Mouse (Mus musculus) embryo, embryonic 11 days (tissue): Measurements from ENCODE around the gene Ago3.

ENCODE experiments used
- DNase-seq: peaks from one replicate; pipeline ENCODE4 v3.0.0-alpha.2; 2015

Ago3 gene

DNA sequence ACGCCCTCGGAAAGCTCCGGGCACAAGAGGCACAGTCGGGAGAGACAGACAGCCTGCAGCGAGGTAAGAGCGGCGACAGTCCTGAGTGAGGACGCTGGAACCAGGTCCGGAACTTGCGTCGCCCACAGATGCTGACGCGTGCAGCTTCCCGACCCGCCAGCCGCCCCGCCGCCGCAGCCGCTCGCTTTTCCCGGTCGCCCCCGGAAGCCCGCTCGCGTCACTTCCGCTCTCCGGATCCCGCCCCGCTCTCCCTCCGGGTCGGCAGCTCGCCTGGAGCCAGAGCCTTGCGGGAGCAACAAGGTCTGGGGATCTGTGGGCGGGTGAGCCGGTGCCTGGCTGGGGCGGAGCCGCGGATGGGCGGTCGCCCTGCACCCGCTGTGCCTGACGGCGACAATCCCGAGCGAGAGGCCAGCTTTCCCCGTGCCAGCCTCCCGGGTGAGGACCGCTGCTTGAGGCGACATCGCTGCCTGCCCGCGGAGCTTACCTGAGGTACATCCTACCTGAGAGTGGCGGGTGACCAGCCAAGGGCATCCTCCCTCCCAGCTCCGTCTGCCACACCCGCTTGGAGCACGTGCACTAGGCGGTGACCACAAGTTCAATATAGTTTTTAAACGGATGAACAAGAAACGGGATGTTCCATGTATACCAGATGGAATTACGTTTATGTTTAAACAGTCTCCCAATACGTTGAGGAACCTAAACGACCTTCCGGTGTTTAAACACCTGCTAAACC is at the start of gene Ago3:
TSS of gene Ago3 (minus strand) at position 210 of the 733 bp plus-strand sequence.
- DNase-seq = peak; percentile 94

DNA sequence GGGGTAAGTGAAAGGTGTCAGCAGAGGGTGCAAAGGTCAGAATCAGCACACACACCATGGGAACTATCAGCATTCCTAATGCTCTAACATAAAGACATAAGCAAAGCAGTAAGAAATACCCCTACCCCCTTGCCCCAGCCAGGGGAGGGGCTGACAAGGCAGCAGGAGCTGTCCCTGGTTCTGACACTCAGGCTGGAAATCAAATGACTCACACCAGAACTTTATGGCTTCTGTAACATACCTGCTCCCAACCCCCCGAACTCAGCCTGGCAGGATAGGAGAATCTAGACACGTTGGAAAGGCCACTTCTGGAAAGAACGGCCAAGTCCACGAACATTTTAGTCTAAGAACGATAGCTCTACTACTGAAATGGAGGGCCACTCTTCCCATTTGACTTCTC is 43.7 kb upstream of the Ago3 start:
- DNase-seq = peak; percentile 51

DNA sequence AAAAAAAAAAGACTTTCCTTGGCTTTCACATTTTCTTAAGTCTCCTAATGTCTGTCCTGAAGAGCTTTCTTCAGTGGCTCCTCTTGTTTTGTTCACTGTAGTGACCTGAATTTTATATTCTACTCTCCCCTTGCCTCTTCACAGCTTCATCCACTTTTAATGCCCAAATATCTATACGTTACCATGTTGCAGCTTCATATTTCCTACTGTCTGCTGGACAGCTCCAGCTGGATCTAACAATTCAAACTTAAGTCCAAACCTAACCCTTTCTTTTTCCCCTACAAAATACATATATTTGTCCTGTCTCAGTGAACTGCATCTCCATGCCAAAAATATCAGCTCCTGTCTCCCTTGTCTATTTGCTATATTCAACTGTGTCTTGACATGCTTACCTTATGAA is 40.0 kb upstream of the Ago3 start:
- no peak for DNase-seq

DNA sequence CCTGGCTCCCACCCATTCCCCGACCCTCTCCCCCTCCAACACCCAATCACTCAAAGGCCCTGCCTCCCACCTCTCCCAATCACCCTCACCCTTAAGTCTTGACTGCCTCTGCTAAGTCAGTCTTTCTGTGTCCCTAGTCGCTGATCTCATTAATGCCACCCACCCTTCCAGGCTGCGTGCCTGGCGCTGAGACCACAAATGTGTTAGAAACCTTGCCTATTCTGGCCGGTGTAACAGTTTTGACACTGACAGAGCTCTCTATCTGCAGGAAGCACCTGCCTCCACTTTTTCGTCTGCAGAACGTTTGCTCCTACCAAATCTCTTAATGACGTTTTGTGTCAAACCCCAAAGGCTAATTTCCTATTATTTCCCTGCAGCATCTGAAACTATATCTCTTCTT is 39.6 kb upstream of the Ago3 start:
- no peak for DNase-seq

DNA sequence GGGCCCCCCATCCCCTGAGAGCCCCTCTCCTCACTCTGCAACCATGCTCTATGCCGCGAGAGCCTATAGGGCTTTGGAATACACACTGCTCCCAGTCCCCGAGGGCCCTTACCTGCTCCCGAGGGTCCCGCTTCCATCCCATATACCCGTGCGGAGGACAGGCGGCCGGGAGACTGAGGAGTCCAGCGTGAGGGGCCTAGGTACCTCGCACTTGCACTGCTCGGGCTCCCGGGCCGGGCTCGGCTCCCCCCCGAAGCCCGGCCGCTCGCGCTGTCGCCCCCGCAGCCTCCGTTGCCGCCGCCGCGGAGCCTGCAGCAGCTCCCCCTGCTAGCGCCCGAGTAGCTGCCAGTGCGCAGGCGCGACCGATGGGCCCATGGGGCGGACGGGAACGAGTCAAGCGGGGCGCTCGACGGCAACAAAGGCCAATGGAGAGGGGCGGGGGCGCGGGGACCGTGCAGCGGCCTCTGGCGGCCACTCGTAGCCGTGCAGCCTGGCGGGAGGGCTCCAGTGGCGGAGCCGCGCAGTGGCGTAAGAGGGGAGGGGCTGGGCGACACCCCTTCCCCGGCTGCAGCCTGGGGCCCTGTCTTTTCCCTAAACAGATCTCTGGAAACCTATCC is 39.0 kb upstream of the Ago3 start, which contains the start of gene Ago1:
TSS of gene Ago1 (minus strand) at position 299 of the 617 bp plus-strand sequence.
- peak; percentile 96 for DNase-seq

DNA sequence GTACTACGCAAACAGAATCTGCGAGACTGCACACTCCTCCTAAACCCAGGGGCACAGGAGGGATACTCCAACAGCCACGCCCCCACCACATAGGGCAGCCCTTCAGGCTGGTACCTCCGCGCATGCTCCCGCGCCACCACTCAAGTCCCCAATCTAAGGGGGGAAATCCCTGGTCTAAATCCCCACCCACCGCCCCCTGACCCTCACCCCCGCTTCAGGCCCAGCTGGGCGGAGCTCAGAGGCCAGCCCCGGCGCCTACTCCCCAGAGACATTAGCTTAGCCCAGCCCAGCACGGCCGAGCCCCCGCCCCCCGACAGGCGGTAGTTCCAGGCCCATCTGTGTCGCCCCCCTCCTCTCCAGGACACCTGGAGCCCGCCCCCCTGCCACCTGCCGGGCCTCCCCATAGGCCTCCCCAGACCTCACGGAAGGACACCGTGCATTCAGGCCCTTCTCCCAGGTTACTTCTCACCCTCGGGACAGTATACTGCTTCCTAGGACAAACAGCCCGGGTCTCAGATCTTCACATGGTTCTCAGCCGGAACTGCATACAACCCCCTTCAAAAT is 38.4 kb upstream of the Ago3 start:
- peak; percentile 94 for DNase-seq

DNA sequence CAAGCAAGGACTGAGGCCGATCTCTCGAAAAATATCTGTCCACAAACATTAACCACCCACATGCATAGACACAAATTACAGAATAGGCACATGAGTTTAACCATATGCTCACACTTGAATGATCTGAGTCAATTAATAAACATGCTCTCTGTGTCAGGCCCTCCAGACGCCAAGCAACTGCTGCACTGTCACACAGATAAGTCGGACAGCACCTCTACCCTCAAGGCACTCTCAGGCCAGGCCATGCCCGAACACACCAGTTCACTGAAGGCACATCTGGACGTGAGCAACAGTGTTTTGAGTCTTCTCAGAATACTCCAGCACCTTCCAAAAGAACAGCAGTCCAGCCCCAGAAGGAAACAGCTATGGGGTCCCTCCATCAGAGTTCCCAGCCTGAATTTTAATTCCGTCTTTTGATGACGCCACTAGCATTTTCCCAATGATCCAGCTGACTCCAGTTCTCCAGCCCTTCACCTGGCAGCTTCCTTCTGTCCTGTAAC is 36.9 kb upstream of the Ago3 start:
- peak; percentile 13 for DNase-seq

DNA sequence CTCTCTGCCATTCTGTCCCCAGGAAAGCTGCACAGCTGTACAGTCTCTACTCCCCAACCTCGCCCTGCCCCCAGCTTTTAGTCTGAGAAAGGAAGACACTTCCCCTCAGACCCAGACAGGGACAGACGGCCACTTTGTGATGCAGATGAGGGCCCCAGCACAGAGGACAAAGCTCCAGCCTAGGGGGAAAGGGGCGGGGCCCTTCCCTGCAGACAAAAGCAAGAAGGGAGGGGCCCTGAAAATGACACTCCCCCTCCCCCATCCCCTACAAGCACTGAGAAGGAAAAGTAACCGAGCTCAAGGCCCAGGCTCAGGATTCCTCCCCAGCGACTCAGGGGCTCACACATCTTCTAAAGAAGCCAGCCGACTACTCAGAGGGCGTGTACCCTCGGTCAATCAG is 36.5 kb upstream of the Ago3 start:
- DNase-seq = peak; percentile 92

DNA sequence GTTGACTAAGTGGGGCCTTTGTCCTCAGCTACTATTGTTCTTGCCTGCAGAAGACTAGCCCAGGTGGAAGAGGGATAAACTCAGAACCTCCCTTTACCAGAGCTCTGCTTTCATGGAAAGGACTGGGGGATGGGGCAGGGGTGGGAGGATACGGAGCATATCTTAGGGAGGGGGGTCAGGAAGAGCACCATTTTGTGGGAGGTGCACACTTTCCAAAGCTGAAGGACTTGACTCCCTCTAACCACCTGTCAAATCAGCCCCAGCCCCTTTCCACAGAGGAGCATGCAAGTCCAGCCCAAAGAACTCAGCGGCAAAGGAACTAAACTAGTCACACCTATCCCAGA is 35.5 kb upstream of the Ago3 start:
- peak; percentile 49 for DNase-seq

DNA sequence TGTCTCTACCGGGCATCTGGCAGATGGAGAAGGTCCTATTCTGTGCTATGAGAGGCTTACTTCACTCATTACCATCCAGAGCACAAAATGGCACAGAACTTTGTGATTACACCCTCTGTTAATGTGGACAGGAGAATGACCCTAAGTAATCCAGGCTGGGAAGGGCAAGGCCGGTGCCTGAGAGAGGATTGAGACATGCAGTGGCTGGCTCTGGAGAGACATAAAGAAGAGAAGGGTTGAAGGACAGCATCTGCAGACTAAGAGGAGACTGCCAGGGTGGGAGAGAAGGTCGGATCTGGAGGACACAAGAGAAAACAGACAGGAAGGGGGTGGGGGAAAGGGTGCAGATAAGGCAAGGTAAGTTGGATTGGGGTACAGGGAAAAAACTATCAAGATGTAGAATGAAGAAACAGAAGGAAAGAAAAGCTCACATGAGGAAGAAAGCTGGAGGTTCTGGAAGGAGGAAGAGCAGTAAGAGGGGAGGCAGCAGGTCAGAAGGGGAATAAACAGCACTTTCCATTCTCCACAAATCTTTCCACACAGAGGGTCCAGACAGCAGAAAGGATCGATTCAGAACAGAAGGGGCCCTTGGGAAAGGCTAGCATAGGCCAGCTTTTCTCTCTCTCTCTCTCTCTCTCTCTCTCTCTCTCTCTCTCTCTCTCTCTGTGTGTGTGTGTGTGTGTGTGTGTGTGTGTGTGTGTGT is 35.0 kb upstream of the Ago3 start:
- peak; percentile 43 for DNase-seq

DNA sequence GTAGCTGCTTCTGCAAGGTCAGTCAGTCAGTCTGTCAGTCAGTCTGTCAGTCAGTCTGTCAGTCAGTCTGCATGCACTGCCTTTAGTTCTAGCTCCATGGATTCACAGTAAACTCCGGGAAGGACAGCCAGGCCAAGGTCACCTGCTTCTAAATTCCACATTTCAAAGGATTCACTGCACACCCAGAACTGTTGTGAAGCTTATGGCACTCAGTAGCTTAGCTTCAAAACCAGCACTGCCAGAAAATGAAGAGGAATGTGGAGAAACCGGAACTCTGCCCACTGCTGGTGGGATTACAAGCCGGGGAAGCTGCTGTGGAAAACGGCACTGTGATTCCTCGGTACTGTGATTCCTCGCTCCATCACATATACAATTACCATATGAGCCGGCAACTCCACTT is 26.1 kb upstream of the Ago3 start:
- no peak for DNase-seq

DNA sequence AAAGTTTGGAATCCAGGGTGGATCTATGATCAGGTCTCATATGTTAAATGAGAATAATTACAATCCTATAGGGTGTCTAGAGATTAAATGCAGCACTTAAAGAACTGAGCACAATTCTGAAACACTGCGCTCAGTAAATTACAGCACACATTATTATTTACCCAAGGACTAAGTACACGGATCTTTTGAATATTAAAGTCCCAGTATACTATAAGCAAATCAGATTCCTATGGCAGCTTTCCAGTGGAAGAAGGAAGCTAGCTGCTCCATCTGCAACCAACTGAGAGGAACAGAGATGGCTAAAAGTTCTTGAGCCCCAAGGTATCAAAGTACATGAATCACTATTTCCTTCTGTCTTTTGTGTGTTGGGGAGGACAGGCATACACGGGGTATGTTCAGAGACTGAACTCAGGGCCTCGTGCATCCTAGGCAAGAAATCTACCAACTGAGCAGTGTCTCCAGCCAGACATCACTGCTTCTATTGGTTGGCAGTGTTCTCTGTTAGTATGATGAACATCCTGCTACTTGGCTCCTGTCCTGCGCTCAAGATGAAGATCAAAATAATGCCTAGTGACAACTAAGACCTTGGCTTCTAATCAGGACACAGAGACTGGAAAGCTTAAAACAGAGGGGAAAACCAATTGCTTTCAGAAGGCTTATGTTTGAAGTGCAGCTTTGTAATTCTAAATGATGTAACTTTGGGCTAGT is 25.3 kb upstream of the Ago3 start:
- no peak for DNase-seq

DNA sequence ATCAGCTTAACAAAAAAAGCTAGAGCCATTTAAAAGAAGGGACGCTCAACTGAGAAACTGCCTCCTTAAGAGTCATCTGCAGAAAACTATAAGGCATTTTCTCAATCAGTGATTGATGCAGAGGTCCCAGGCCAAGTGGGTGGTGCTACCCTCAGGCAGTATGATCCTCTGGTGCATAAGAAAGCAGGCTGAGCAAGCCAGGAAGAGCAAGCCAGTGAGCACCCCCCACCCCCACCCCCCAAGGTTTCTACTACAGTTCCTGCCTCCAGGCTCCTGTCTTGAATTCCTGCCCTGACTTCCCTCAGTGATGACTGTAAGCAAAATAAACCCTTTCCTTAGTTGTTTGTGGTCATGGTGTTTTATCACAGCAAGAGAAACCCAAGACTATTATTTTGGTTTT is 20.9 kb upstream of the Ago3 start:
- no peak for DNase-seq

DNA sequence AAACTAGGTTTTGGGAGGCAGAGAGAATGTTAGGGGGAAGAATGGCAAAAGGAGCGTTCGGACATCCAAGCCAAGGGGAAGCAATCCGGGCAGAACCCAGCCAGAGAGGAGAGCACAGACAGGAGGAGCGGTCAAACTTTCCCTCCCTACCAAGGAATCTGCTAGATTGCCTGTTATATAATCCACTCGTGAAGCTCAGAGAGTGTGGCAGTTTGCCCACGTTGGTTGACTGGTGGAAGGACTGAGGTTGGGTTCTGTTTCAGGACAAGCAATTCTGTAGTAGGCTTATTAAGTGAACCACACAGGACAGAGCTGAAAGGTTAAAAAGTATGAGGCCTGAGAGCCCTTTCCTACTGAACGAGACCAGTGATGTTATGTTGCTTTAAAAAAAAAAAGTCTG is 17.8 kb upstream of the Ago3 start:
- DNase-seq = no peak

DNA sequence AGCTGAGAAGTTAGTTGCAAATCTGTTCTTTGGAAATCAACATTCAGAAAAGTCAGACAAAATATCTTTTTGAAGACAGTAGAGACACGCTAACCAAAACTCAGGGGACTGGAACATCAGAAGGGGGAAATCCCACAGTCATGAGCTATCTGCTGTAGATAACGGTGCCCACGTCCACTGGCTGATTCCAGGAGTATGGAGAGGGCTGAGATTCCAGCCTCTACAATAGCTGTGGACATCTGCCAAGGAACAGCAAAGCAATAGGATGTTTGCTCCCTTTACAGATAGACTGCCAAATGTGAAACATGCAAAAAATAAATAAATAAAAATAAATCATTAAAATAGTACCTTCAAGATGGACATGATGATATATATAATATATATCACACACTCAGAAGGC is 15.2 kb upstream of the Ago3 start:
- no peak for DNase-seq

DNA sequence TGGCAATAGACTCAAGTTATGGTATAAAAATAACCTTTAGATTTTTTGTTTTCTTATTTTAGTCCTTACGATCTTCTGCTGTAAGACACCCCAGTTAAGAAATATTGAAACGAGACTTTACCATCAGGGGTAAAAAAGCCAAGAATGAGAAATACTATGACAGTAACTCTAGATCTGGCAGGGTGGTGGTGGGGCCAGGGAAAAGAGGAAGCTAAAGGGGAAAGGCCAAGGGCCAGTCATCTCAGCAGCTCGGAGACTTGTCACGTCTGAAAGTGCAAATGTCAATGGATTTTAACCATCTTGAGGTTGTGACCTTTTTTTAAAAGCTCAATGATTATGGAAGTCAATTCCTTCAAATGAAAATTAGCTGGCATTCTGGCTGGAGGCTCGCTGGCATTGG is 8.9 kb upstream of the Ago3 start:
- DNase-seq = no peak

DNA sequence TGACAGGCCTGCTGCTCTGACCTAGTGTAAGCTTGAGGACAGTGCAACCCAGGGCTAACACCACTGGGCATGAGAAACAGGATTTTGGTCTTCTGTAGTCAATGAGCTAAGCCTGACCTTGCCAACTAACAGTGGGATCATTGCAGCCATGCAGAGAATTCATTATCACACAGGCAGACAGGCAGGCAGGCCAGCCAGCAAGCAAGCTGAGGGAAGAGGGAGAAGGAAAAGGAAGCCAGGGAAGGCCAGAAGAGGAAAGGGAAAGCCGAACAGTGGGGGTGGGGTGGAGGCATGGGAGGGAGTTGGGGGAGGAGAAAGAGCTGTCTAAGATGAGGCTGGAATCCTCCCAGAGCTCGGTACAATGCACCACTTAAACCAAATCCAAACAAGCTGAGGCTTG is 6.9 kb upstream of the Ago3 start:
- DNase-seq = no peak

DNA sequence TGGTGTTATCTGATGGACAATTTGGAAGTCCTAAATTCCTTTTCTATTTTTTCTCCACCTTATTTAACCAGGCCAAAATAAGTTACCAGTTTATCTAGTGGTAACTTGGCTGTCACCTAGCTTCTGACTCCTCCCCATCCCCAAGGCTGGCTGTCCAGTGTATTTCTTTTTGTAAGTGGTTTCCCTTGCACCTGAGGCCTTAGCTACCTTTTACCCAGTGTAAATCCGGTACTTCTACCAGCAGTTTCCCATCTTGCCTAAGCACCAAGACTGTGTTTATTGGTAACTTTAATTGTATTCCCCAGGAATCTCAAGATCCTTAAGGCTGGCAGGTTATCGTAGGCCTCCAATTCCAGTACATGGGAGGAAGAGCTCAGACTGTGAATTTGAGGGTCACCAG is 4.7 kb upstream of the Ago3 start:
- DNase-seq = no peak

DNA sequence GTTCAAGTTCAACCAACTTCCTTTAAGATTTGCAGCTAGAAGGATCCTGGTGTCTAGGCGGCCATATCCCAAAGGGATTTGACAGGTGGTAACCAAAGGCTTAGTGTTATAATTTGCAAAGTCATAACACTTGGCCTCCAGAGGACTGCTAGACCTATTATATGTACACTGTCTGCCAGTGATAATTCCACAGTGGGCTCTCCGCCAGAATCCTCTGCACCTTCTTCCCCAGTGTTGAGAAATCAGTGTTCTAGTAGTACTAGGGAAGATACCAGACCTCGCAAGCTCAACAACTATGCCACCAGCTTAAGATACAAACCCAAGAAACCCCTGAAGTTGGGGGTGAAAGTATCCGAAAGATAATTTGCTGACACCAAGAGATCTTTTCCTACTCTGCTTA is 3.8 kb upstream of the Ago3 start:
- no peak for DNase-seq

DNA sequence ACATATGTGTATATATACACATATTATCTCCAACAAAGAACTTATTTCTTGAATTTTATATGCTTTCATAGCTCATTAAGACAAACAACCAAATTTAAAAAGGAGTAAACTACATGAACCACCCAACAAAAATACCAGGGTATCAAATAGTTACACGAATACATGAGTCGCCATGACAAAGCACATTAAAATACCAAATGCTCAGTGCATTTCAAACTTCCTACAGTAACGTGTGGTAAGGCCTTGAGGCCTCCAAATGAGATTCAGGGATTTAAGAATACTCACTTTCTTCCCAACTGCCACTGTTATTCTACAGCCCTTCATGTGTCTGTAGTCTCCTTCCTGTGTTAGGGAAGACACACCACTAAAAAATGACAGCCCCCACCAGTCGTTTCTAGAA is 2.4 kb upstream of the Ago3 start:
- DNase-seq = no peak

DNA sequence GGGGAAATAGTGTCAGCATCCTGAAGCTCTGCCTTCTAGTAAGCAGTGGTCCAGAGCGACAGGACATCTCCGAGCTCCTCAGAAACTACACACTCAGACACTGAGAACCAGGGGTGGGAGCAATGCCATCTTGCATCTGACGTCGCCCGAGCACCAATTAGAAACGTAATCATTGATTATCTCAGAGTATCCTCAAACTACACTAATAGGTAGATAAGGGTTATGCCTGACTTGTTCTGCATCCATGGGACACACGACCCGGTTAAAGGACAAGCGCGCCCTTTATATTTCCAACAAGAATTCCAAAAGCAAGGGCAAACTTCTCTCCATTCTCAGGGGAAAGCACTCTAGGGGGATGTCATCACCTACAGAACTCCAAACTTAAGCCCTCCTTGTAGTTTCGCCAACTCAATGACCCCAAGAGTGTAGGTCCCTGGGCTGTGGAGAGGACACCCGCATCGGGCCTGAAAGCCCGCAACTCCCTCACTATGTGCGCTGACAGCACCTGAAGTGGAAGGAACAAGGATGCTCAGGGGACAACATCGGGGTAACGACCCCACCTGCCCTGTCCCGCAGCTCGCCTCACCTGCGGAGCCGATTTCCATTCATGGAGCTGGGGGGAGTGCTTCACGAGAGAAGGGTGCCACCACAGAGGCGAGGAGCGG is 542 bp downstream of the Ago3 start:
- peak; percentile 12 for DNase-seq

DNA sequence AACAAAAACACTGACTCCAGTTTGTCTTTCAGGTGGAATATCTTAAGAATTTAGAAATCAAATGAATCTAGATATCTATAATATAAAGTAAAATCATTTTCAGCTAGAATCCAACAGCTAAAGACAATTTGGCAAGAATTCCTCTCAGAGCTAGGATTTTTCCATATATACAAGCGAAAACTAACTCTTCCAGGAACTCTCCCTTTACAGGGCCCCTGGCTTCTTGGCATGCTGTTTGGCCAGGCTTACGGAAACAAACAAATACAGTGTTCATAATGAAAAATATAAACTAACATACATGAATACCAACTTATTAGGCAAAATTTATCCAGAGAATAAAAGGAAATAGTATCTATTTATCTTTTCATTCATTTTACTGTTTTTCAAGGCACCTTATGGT is 5.5 kb downstream of the Ago3 start:
- DNase-seq = no peak

DNA sequence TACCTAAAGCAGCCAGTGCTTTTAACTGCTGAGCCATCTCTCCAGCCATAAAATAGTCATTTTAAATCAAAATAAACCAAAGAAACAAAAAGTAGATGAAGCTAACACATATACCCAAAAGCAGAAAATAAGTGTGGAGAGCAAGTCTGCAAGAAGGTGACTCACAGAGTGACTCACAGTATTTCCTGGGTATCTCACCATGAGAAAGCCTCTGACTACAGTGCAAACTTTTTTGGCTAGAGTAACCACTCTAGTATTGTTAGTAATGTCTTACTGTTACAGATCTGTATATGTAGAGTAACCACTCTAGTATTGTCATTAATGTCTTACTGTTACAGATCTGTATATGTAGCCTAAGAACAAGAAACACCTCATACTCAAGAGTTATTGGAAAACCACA is 13.6 kb downstream of the Ago3 start:
- no peak for DNase-seq
